Mouse (Mus musculus) bone marrow, adult 2 months (tissue): ENCODE measurements at regions not wholly inside any gene's neighbourhood (a gene's known extent, or its start where the extent isn't known, plus 50 kb on each side); places are given as distances from the start of the nearest gene placed in this dataset.

Source experiments
- CTCF ChIP-seq: fragments of 200-500 bp; IDR thresholded peaks from 2 replicates; pipeline ENCODE4 v1.5.1; 2011; ENCODE audit warnings: low read length, control low read depth; ENCODE audit not compliant: control insufficient read depth, insufficient read depth
- POLR2A ChIP-seq: fragments of 200-500 bp; IDR thresholded peaks from 2 replicates; pipeline ENCODE4 v1.6.1; 2011; ENCODE audit warnings: low read depth, mild to moderate bottlenecking, control low read depth, low read length, borderline replicate concordance; ENCODE audit not compliant: control insufficient read depth

GRCm38 (mm10) chr8:10919620-10920019 lies 88.6 kb downstream of the Irs2 start:
- TF ChIP-seq POLR2A (no peak), CTCF (no peak)
